Mouse (Mus musculus) lung, postnatal 0 days (tissue): ENCODE measurements around the gene Gucy2e. TPM values are rescaled to one million over a fixed set of nuclear protein-coding genes. Genes with fewer than 3 reads are reported as not detected.

Source experiments
- ATAC-seq: fragments of 200-750 bp; cut with Nextera tagmentation; 2 replicates; pipeline ENCODE4 v1.8.0; 2017; ENCODE audit warnings: moderate library complexity
- DNase-seq: peaks from one replicate; pipeline ENCODE4 v3.0.0-alpha.2; 2016; ENCODE audit warnings: low spot score
- H3K27ac ChIP-seq: fragments of 300-500 bp; sonication (generic); 2 replicates; pipeline ENCODE4 v1.5.1; 2014; ENCODE audit warnings: antibody characterized with exemption, mild to moderate bottlenecking, low read length, mixed read lengths
- H3K27me3 ChIP-seq: fragments of 300-500 bp; sonication (generic); replicated peaks from 2 replicates; pipeline ENCODE4 v1.6.1; 2014; ENCODE audit warnings: low read length, mixed read lengths; ENCODE audit not compliant: insufficient read depth
- H3K36me3 ChIP-seq: fragments of 300-500 bp; sonication (generic); 2 replicates; pipeline ENCODE4 v1.6.1; 2014; ENCODE audit warnings: low read length, mixed read lengths; ENCODE audit not compliant: insufficient read depth
- H3K4me1 ChIP-seq: fragments of 300-500 bp; sonication (generic); 2 replicates; pipeline ENCODE4 v1.6.1; 2014; ENCODE audit warnings: antibody characterized with exemption, low read depth, low read length, mixed read lengths; ENCODE audit not compliant: insufficient read depth
- H3K4me2 ChIP-seq: fragments of 300-500 bp; sonication (generic); replicated peaks from 2 replicates; pipeline ENCODE4 v1.6.1; 2014; ENCODE audit warnings: low read depth, mild to moderate bottlenecking, low read length, moderate library complexity, mixed read lengths
- H3K4me3 ChIP-seq: fragments of 300-500 bp; sonication (generic); 2 replicates; pipeline ENCODE4 v1.5.1; 2014; ENCODE audit warnings: low read depth, low read length
- H3K9ac ChIP-seq: fragments of 300-500 bp; sonication (generic); replicated peaks from 2 replicates; pipeline ENCODE4 v1.6.1; 2014; ENCODE audit warnings: low read depth, mild to moderate bottlenecking
- H3K9me3 ChIP-seq: fragments of 300-500 bp; sonication (generic); 2 replicates; pipeline ENCODE4 v1.6.1; 2016; ENCODE audit warnings: low read length, mixed read lengths
- CTCF ChIP-seq: IDR thresholded peaks from 2 replicates; pipeline ENCODE4 v1.5.1; 2016; ENCODE audit warnings: antibody characterized with exemption, mild to moderate bottlenecking
- EP300 ChIP-seq: IDR thresholded peaks from 2 replicates; pipeline ENCODE4 v1.6.1; 2016; ENCODE audit warnings: antibody characterized with exemption, mild to moderate bottlenecking, control low read depth
- WGBS: fragments of 180-500 bp; shearing (Covaris S2); extraction: QIAGEN DNeasy Blood & Tissue Kit; methylation state at CpG from one replicate; pipeline ENCODE4 v1.1.7; 2014; 5-methylcytosine and 5-hydroxymethylcytosine counted together
- polyA plus RNA-seq: library from polyadenylated mRNA; unstranded; fragments of >200 nt; fragmentation: Nextera tagmentation; extraction: Ambion mirVana; gene quantifications from 2 replicates; pipeline ENCODE4 v1.2.1, GENCODE M21; 2015

The Gucy2e gene
- polyA plus RNA-seq, 1 experiment from 2014 or later, result 0.04 TPM

- H3K9me3 ChIP-seq, result no peaks in the 10 kb centered on the region
- TF ChIP-seq CTCF (no peak), EP300 (no peak)
- H3K4me3 ChIP-seq, result no peak overlapping the region
- H3K4me2 ChIP-seq, result no peak overlapping the region
- no peak overlapping the region for H3K9ac ChIP-seq
- no peak overlapping the region for H3K27ac ChIP-seq
- no peaks in the 10 kb centered on the region for H3K27me3 ChIP-seq
- no peak for ATAC-seq
- WGBS, result 14% methylated on average over 2 of the region's 2 CpGs
- no peak for DNase-seq
- H3K36me3 ChIP-seq, result no peaks in the 10 kb centered on the region
- no peaks in the 10 kb centered on the region for H3K4me1 ChIP-seq
Measured at GRCm38 (mm10) chr11:69211431-69211830, 25.4 kb downstream of the Gucy2e start.

- peaks cover 3% of the 10 kb centered on the region; the same call in 1 of the 2 replicates for H3K27me3 ChIP-seq
- H3K4me2 ChIP-seq, result no peak overlapping the region
- no peaks in the 10 kb centered on the region for H3K9me3 ChIP-seq
- no peak for ATAC-seq
- no peak for TF ChIP-seq EP300
- TF ChIP-seq CTCF, result no peak
- H3K4me1 ChIP-seq, result no peaks in the 10 kb centered on the region
- no peak overlapping the region for H3K4me3 ChIP-seq
- no peak for DNase-seq
- H3K9ac ChIP-seq, result no peak overlapping the region
- WGBS, result 75% methylated on average over 13 of the region's 13 CpGs
- no peak overlapping the region for H3K27ac ChIP-seq
- no peaks in the 10 kb centered on the region for H3K36me3 ChIP-seq
Measured at GRCm38 (mm10) chr11:69202469-69203230, 34.2 kb downstream of the Gucy2e start.

GRCm38 (mm10) chr11:69200231-69200630, 36.6 kb downstream of the Gucy2e start:
- Histone ChIP-seq H3K9me3 (no peaks in the 10 kb centered on the region), H3K36me3 (no peaks in the 10 kb centered on the region), H3K4me1 (no peaks in the 10 kb centered on the region), H3K27ac (no peak overlapping the region), H3K27me3 (peaks cover 6% of the 10 kb centered on the region), H3K4me3 (no peak overlapping the region), H3K9ac (no peak overlapping the region), H3K4me2 (no peak overlapping the region)
- 46% methylated on average over 6 of the region's 6 CpGs for WGBS
- no peak for TF ChIP-seq CTCF
- TF ChIP-seq EP300, result no peak
- DNase-seq, result no peak
- ATAC-seq, result no peak

- ATAC-seq (no peak), DNase-seq (no peak)
- no peak overlapping the region for H3K4me2 ChIP-seq
- no peak overlapping the region for H3K9ac ChIP-seq
- H3K36me3 ChIP-seq, result no peaks in the 10 kb centered on the region
- no peak overlapping the region for H3K4me3 ChIP-seq
- H3K27ac ChIP-seq, result no peak overlapping the region
- H3K4me1 ChIP-seq, result no peaks in the 10 kb centered on the region
- WGBS, result 88% methylated on average over 1 of the region's 1 CpGs
- H3K9me3 ChIP-seq, result no peaks in the 10 kb centered on the region
- H3K27me3 ChIP-seq, result peaks cover 6% of the 10 kb centered on the region
- no peak for TF ChIP-seq CTCF
- no peak for TF ChIP-seq EP300
Measured at GRCm38 (mm10) chr11:69199251-69199650, 37.6 kb downstream of the Gucy2e start.

GRCm38 (mm10) chr11:69197743-69198142, 39.1 kb downstream of the Gucy2e start, which contains the start of gene Alox8:
Alox8 (minus strand) TSS chr11:69197843.
- DNase-seq (no peak), ATAC-seq (no peak)
- H3K9me3 ChIP-seq, result no peaks in the 10 kb centered on the region
- 35% methylated on average over 6 of the region's 6 CpGs for WGBS
- no peaks in the 10 kb centered on the region for H3K4me1 ChIP-seq
- H3K27ac ChIP-seq, result no peak within 1 kb of the TSS
- no peak within 1 kb of the TSS for H3K9ac ChIP-seq
- peaks cover 6% of the 10 kb centered on the region for H3K27me3 ChIP-seq
- H3K4me2 ChIP-seq, result peak within 1 kb of the TSS; percentile 44
- TF ChIP-seq CTCF, result no peak
- H3K36me3 ChIP-seq, result no peaks in the 10 kb centered on the region
- peak within 1 kb of the TSS; percentile 5; the same call in 1 of the 2 replicates for H3K4me3 ChIP-seq

- no peaks in the 10 kb centered on the region for H3K4me1 ChIP-seq
- H3K9me3 ChIP-seq, result no peaks in the 10 kb centered on the region
- peak overlapping the region; percentile 44 for H3K4me2 ChIP-seq
- 2% methylated on average over 14 of the region's 14 CpGs for WGBS
- peak overlapping the region; percentile 5; the same call in 1 of the 2 replicates for H3K4me3 ChIP-seq
- TF ChIP-seq EP300 (no peak), CTCF (no peak)
- H3K27me3 ChIP-seq, result peaks cover 6% of the 10 kb centered on the region
- no peaks in the 10 kb centered on the region for H3K36me3 ChIP-seq
- H3K9ac ChIP-seq, result no peak overlapping the region
- no peak for DNase-seq
- ATAC-seq, result no peak
- H3K27ac ChIP-seq, result no peak overlapping the region
Measured at GRCm38 (mm10) chr11:69197194-69197593, 39.6 kb downstream of the Gucy2e start.
